Mouse (Mus musculus) megakaryocyte, embryonic 14.5 days (primary cell): Measurements from ENCODE around the gene Rorb. TPM values are rescaled to one million over a fixed set of nuclear protein-coding genes. Genes with fewer than 3 reads are reported as not detected.

Experiments used
- H3K27me3 ChIP-seq: replicated peaks from 2 replicates; pipeline ENCODE3; 2012; ENCODE audit warnings: inconsistent platforms
- H3K36me3 ChIP-seq: replicated peaks from 2 replicates; pipeline ENCODE3; 2012; ENCODE audit warnings: low read length, inconsistent platforms, mixed read lengths
- H3K4me1 ChIP-seq: 2 replicates; pipeline ENCODE4 v1.6.1; 2012; ENCODE audit warnings: inconsistent platforms
- H3K4me3 ChIP-seq: replicated peaks from 2 replicates; pipeline ENCODE3; 2012; ENCODE audit warnings: moderate library complexity, mild to moderate bottlenecking, inconsistent platforms
- H3K9me3 ChIP-seq: 2 replicates; pipeline ENCODE4 v1.6.1; 2012; ENCODE audit warnings: inconsistent platforms
- FLI1 ChIP-seq: IDR thresholded peaks from 2 replicates; pipeline ENCODE4 v1.6.1; 2012; ENCODE audit warnings: low read length, inconsistent platforms, mixed read lengths
- GATA1 ChIP-seq: IDR thresholded peaks from 3 replicates; pipeline ENCODE4 v1.6.1; 2012; ENCODE audit warnings: mixed read lengths, low read length, inconsistent platforms, borderline replicate concordance
- polyA plus RNA-seq: library from polyadenylated mRNA; stranded (reverse); fragments of >175 nt; gene quantifications from 2 replicates; pipeline ENCODE4 v1.2.3, GENCODE M21; 2012; ENCODE audit warnings: low replicate concordance; ENCODE audit not compliant: insufficient read depth

The Rorb gene
- polyA plus RNA-seq, 1 experiment, result 0.17 TPM

DNA sequence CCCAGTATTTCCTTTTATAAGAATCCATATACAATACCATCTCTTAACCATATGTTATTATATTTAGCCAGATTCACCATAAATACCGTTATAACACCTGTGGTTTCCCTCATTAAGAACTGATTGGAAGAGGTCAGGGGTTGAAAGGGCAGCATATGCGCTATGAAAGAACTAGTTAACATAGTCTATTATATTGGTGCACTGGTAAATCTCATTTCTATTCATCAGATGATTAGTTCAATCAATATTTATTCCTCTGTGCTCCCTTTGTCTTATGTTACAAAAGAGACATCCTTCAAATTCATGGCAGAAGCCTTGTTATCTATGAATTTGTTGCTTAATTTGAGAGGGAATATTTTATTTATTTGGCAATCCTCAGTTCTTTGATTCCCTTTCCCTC lies 6.4 kb downstream of the Rorb start:
- Histone ChIP-seq H3K9me3 (no peaks in the 10 kb centered on the region), H3K27me3 (peaks cover 21% of the 10 kb centered on the region), H3K36me3 (no peaks in the 10 kb centered on the region), H3K4me1 (peaks cover 12% of the 10 kb centered on the region), H3K4me3 (no peak overlapping the region)
- TF ChIP-seq FLI1, result no peak
- no peak for TF ChIP-seq GATA1

DNA sequence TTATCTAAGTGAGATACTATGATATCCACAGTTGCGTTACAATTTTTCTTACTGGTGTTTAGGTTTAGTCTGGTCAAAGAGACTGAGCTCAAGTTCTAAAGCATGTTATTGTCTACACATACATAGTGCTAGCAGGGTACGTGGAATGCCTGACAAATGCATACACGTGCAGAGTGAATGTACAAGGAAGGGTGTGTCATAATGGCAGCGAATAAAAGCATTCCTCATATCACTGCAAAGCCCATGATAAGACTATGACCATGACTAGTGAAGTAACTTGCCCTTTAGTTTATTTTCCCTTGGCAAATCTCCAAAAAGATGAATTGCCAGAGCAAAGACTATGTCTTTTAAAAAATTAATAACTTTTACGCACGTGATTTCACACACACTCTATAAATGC lies 13.8 kb downstream of the Rorb start:
- no peak for TF ChIP-seq FLI1
- no peak for TF ChIP-seq GATA1
- H3K4me1 ChIP-seq, result no peaks in the 10 kb centered on the region
- H3K27me3 ChIP-seq, result no peaks in the 10 kb centered on the region
- no peaks in the 10 kb centered on the region for H3K36me3 ChIP-seq
- no peaks in the 10 kb centered on the region for H3K9me3 ChIP-seq
- H3K4me3 ChIP-seq, result no peak overlapping the region

DNA sequence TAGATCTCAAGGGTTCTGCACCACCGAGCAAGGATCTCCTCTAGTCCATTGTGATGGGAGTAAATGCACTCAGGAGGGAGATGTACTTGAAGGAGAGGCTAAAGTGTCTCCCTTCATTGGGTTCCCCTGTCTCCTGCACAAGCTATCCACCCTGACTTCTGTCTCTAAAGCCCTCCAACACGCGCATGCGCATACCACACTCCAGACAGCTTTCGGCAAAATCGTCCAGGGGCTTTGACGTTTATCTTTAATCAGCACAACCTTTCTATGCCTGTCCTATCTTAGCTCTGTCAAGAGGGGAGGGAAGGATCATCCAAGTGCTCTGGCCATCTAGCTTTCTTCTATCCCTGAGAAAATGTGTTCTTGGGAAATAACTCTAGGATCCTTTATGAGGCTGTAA lies 21.6 kb downstream of the Rorb start:
- Histone ChIP-seq H3K27me3 (no peaks in the 10 kb centered on the region), H3K36me3 (no peaks in the 10 kb centered on the region), H3K4me3 (no peak overlapping the region), H3K9me3 (0 out of 2 replicates have a peak, but pooled peaks cover 3% of the 10 kb centered on the region), H3K4me1 (no peaks in the 10 kb centered on the region)
- TF ChIP-seq GATA1, result no peak
- no peak for TF ChIP-seq FLI1

DNA sequence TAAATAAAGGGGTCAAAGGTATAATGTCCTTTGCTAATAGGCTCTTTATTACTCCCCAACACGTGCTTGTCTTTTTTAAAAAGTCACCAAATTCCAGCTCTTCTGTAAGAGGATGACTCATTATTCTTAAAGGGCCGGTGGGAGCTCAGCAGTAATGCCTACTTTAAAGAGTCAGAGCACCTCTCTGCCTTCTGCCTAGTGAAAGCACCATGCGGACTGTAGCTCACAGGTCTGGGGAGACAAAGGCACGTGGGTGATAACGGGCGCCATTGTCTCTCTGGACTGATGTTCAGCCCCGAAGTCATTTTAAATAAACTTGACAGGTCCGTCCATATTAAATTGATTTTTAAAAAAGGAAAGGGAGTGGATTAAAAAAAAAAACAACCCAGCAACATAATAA lies 33.1 kb downstream of the Rorb start:
- Histone ChIP-seq H3K36me3 (no peaks in the 10 kb centered on the region), H3K4me3 (no peak overlapping the region), H3K4me1 (no peaks in the 10 kb centered on the region), H3K27me3 (no peaks in the 10 kb centered on the region), H3K9me3 (peaks cover 5% of the 10 kb centered on the region; the same call in 1 of the 2 replicates)
- no peak for TF ChIP-seq GATA1

DNA sequence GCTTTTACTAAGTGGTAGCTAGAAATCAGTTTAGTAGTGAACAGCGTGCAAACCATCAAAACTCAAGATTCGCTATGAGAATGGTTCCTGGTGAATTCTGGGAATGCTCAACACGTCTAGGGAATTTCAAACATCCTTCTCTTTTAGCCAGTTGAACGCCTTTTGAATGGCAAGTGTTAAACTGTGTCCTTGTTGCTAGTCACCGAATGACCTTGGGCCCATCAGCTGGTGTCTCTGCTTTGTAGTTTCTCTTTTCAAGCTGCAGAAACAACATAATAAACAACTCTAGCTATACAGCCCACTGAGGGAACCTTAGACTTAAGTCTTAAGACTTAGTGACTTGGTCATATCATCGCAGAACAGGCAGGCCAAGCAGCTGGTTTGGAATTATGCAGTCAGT lies 36.2 kb downstream of the Rorb start:
- TF ChIP-seq FLI1, result no peak
- TF ChIP-seq GATA1, result no peak
- no peak overlapping the region for H3K4me3 ChIP-seq
- H3K36me3 ChIP-seq, result no peaks in the 10 kb centered on the region
- H3K27me3 ChIP-seq, result no peaks in the 10 kb centered on the region
- peaks cover 3% of the 10 kb centered on the region; the same call in 1 of the 2 replicates for H3K9me3 ChIP-seq
- H3K4me1 ChIP-seq, result no peaks in the 10 kb centered on the region

DNA sequence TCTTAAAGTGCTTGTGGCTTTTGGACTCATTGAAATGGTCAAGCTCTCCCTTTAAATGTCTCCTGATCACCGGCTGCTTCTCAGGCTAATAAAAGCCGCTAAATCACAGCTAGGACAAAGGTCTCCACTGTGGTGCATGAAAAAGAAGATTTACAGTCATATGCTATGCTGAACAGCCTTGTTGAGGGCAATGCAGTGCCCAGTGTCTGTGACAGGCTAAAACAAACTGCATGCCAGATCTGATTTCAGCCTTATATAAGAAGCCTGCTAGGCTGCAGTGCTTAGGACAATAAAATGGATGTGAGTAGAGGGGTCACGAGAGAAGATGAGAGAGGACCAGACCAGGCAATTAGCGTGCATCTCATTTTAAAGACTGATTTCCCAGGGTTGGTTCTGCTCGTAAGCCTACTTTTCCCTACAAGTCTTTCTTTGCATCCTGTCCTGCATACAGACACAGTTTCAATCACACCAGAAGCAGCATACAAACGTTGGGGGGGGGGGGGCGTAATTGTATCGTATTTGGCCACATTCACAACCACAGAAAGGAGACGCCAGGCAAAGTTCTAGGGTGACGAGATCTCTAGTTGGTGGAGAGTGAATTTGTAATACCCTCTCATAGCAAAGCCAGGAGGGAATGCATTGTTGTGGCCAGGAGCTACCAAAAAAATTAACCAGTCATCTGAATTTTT lies 52.1 kb downstream of the Rorb start:
- TF ChIP-seq GATA1 (no peak), FLI1 (no peak)
- Histone ChIP-seq H3K27me3 (no peaks in the 10 kb centered on the region), H3K4me3 (no peak overlapping the region), H3K9me3 (no peaks in the 10 kb centered on the region), H3K4me1 (no peaks in the 10 kb centered on the region), H3K36me3 (no peaks in the 10 kb centered on the region)

DNA sequence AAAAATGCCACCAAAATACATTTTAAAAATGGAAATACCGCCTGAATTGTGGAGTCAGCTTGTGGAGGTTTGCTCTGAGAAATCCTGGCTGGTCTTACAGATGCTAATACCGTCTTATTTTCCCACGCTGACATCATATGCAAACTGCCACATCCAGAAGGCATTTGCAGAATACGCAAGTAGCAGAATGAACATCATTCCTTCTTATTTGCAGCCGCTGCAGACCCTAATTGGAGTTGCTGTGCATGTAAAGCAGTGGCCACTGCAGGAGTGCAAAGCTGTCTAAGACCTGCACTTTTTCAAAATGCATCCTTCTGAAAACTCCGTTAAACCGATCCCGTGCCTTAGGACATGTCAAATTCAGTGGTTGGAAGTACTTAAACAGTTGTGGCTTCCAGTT lies 52.8 kb downstream of the Rorb start:
- H3K27me3 ChIP-seq, result no peaks in the 10 kb centered on the region
- no peaks in the 10 kb centered on the region for H3K36me3 ChIP-seq
- TF ChIP-seq FLI1 (no peak), GATA1 (no peak)
- H3K4me3 ChIP-seq, result no peak overlapping the region
- H3K9me3 ChIP-seq, result no peaks in the 10 kb centered on the region
- H3K4me1 ChIP-seq, result no peaks in the 10 kb centered on the region

DNA sequence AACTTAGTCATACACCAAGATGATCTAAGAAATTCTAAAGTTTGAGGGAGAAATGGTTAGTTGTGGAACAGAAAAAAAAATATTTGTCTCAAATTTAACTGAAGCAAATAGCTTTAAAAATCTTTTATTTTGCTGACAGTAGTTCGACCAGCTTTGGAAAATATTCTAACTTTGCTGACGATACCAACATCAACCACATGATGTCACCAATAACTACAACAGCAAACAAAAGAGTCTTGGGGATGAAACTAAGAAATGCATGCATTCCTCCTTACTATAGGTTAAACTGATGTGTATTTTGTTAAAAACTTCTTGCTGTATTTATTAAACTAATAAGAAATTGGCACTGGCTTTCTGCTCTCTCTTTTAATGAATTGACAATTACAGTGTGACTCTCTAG lies 67.9 kb downstream of the Rorb start:
- Histone ChIP-seq H3K36me3 (no peaks in the 10 kb centered on the region), H3K4me1 (no peaks in the 10 kb centered on the region), H3K9me3 (no peaks in the 10 kb centered on the region), H3K27me3 (no peaks in the 10 kb centered on the region), H3K4me3 (no peak overlapping the region)
- TF ChIP-seq FLI1 (no peak), GATA1 (no peak)

DNA sequence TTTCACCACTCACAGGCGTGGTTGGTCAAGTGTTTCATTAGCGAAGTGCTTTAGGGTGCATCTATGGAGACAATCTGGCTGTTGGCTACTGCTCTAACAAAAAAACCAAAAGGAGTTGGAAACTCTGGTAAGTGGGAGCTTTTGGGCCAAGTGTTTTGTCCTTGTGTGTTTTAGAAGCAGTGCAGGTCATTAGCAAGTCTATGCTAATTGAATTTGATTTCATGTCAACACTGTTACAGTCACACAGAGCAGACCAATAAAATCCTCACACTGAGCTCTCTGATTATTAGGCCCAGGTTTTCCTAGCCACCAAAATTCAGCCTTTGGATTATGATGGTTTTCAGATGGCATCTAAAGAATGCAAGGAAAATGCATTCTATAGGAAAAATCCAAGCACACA lies 70.2 kb downstream of the Rorb start:
- TF ChIP-seq GATA1 (no peak), FLI1 (no peak)
- Histone ChIP-seq H3K4me1 (no peaks in the 10 kb centered on the region), H3K9me3 (no peaks in the 10 kb centered on the region), H3K36me3 (no peaks in the 10 kb centered on the region), H3K27me3 (no peaks in the 10 kb centered on the region), H3K4me3 (no peak overlapping the region)

DNA sequence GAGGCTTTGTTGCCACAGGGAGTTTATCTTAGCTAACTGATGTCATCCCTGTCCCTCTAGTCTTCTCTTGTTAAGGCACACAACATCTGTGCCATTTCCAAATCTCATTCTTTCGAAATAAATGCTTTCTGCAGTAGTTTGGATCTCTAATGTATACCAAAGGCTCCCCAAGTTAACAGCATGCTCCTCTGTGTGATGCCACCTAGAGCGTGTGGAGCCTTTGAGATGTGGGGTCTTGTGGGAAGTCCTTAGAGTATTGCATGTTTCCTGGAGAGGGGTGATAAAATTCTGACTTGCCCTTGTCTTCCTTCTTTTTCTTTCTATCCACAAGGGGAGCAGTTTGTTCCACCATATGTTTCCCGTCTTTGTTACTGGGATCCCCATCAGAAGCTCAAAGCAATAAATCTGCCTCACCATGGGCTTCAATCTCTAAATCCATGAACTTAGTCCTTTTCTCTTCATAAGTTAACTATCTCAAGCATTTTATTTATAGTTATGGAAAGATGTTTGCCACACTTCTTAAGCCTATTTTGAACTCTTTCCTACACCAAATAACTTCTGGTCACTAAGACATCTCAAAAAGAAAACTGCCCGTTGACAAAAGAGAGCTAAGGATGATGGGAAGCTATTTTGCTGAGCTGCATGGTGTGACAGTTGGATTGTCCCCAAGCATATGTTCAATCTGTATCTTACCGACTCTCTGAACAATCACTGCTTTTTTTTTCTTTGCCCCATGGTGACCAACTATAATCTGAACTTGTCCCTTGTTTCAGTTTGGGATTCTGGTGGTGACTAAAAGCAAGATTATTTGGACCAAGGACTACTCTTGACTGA lies 76.3 kb downstream of the Rorb start:
- no peak overlapping the region for H3K4me3 ChIP-seq
- no peak for TF ChIP-seq FLI1
- no peak for TF ChIP-seq GATA1
- H3K36me3 ChIP-seq, result no peaks in the 10 kb centered on the region
- H3K4me1 ChIP-seq, result no peaks in the 10 kb centered on the region
- H3K27me3 ChIP-seq, result no peaks in the 10 kb centered on the region
- H3K9me3 ChIP-seq, result no peaks in the 10 kb centered on the region
